Mouse (Mus musculus) 3T3-L1 (cell line): ENCODE measurements at regions not wholly inside any gene's neighbourhood (a gene's known extent, or its start where the extent isn't known, plus 50 kb on each side); places are given as distances from the start of the nearest gene placed in this dataset.
"Not testable (repeated sequence)": the region's sequence is repeated elsewhere in the genome, so short reads cannot be mapped to it uniquely, and the experiment has no call there.

Experiments
- DNase-seq: peaks from one replicate; pipeline ENCODE4 v3.0.0-alpha.2; 2015; ENCODE audit warnings: low read depth, low spot score

DNA sequence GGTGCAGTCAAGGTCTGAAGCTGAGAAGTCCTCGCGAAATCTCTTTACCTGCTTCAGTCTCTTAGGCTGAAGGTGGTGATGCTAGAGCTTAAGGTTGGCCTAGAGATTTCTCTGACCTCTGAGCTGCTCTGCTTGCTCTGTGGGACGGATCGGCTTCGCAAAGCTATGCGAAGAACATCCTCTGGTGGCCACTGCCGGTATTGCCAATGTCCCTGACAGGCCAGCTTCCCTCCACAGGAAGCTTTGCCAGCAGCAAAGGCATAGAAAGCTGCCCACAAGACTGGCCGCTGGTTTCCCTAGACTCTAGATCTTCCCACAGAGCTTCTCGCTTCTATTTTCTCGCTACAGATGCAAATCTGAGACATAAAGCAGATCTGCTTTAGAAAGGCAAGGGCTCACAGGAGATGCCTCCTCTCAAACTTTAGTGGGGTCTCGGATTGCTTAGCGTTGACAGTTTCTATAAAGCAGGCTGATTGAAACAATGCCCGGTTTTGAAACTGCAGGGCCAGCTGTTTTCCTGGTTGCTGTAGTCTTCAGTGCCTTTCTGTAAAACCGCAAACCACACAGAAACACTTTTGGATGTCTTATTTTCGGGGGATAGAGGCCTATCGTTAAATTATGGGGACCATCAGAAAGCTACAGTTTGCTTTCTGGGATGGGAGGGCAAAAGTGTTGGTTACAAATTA, 153.7 kb downstream of the Car8 start:
- DNase-seq, result peak; percentile 76

DNA sequence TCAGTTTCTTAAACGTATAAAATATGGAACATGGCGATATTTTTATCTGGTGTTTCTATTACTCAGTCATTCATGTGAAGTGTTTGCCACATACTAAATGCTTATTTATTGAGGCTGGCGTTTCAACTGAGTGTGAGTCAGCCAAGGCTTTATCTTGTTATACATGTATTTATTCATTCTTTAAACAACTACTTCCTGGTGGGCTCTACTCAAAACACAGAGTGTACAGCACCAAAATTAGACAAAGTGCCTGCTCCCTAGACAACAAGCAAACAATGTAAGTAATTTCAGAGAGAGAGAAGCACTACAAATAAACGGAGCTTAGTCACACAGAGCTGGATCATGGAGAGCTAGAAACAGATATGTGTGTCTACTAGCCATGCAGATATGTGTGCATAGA, 159.5 kb downstream of the Car8 start:
- no peak for DNase-seq

- DNase-seq, result no peak
These were observed 165.8 kb downstream of the Car8 start for GRCm38 (mm10) chr4:8072989-8073573.

GRCm38 (mm10) chr4:8070693-8071092, 168.1 kb downstream of the Car8 start:
- not testable (repeated sequence) for DNase-seq

- no peak for DNase-seq
These were observed 170.8 kb downstream of the Car8 start for GRCm38 (mm10) chr4:8068086-8068485.

GRCm38 (mm10) chr4:8041776-8042175, 197.1 kb downstream of the Car8 start:
- DNase-seq, result no peak

DNA sequence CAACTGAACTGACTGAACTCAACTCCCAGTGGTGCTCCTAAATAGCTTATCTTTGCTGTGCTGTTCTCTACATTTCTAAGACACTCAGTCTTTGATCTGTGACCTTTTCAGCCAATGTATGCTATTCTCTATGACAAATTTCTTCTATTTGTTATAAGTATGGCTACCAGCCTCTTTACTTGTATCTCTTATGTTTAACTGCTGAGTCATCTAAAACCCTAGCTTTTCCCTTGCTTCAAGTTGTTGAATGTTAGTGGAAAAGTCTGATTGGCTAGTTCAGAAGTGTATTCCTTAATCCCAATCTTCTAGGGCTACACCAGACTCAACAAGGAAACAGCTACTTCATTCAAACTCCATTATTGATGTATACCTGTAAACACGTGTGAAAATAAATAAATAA, 201.0 kb downstream of the Car8 start:
- no peak for DNase-seq

DNA sequence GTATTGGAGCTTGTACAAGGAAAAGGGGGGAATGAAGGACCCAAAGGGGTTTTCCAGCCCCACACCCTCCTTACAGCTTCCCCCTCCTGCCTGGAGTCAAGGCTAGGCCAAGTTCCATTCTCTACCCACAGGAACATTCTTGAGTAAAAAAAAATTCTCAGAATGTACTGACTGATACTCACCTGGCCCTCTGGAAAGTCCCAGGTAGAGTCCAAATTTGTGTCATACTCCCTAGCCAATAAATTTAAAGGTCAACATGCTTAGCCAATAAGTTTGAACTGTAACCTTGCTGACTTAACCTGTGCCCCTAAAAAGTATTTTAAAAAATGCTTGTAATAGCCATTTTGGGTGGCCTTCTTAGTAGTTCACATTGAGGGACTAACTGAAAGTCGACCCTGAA, 205.4 kb downstream of the Car8 start:
- DNase-seq, result not testable (repeated sequence)

GRCm38 (mm10) chr4:8005155-8005554, 233.7 kb downstream of the Car8 start:
- peak; percentile 66 for DNase-seq

GRCm38 (mm10) chr4:7997575-7997953, 241.3 kb downstream of the Car8 start:
- DNase-seq, result no peak

- DNase-seq, result no peak
These were observed 241.8 kb downstream of the Car8 start for GRCm38 (mm10) chr4:7996923-7997574.

DNA sequence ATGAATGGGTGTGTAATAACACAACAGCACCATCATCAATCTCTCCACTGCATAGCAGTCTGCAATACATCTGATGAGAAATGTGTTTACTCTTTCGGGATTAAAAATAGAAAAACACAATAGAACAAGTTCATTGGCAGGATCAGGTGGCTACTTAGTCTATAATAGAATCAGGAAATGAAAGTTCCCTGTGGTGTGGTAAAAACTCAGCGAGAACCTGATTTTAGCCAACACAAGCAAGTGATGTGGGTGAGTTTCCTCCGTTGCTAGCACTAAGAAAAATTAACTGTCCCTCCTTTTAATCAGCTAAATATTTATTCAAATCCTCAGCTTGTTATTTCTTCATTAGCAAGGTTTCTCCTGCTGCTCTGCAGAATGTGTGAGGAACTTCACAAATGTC, 245.9 kb downstream of the Car8 start:
- no peak for DNase-seq

GRCm38 (mm10) chr4:7987781-7988180, 251.1 kb downstream of the Car8 start:
- DNase-seq, result peak; percentile 73

- DNase-seq, result peak; percentile 55
These were observed 251.5 kb downstream of the Car8 start for GRCm38 (mm10) chr4:7987346-7987745.

DNA sequence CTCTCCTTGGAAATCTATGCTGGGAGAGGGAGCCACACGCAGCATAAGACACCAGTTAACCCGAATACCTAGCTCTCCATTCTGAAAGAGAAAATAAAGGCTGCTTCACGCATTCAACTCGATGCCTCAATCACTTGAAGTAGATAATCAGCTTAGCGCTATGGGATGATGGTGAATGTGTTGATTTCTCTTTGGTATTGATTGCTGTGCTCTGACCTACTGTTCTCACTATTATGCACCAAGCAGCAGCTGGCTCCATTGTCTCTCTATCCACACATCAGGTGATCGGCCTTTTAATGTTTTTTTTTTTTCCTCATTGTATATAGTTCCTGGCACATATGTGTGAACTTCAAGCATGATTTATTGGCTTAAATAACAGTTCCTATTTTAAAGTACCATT, 254.0 kb downstream of the Car8 start:
- DNase-seq, result no peak

- no peak for DNase-seq
These were observed 259.0 kb downstream of the Car8 start for GRCm38 (mm10) chr4:7979772-7980351.

- DNase-seq, result no peak
These were observed 261.0 kb downstream of the Car8 start for GRCm38 (mm10) chr4:7977661-7978444.

GRCm38 (mm10) chr4:7970272-7970671, 268.6 kb downstream of the Car8 start:
- DNase-seq, result no peak

DNA sequence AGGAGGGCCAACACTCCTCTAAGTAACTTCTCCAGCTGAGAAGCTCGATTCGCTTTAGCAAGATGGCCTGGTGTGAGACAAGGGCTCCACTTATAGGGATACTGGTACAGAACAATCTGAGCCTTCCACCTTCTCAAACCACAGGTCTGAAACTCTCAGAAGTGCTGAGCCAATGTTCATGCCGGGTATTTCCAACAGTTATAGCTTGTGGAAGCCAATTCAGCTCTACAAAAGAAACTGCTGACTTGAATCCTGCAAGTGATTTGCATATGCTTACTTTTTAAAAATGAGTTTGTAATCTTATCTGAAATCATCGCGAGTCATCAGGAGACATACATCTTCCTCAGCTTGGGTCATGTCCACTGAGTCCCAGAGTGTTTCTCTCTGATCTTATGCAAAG, 273.2 kb downstream of the Car8 start:
- DNase-seq, result no peak

DNA sequence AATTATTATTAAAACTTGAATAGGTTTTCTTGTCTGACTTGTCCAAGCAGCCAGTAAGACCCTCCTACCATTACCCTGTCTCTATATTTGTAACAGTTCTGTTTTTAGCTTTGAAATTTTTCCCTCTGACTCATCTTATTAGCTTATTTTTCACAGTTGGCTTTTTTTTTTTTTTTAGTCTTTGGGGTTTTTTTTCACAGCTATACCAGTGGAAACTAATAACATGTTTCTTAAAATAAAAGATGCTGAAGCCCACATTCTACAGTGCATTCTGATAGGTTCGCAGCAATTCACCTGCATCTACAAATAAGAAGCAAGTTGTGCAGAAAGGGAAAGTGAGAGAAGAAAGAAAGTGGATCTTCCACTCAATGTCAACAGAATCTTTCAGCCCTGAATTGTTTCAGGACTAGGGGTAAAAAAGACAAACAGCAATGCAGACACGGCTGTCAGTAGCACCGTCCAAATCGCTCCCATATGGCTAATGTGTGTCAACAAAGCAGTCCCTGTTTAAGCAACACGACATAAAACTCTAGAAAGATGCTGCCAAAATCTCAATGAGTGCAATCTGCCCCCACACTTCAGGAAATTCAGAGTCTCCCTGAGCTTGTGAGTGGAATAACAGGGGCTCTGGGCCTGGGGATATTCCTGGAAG, 277.2 kb downstream of the Car8 start:
- DNase-seq, result no peak

DNA sequence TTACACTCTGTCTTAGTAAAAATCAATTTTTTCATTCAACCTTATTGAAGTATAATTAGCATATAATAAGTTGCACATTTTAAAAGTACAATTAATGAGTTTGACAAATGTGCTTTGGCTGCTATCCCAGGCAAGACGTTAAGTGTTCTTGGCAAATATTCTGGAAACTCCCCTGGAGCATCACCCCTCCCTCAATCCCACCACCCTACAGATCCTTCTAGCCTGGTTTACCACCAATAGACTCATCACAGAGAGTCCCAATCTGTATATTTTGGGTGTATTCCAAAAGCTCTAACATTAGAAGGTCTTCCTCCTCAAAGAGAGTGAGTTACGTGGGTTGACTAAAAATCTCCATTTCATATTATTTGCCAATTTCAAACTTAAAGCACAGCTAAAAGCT, 278.5 kb downstream of the Car8 start:
- DNase-seq, result no peak
